Mouse (Mus musculus) cerebellum, postnatal 25 days (tissue): Measurements from ENCODE around the gene Bptf.
"Not testable (repeated sequence)": the region's sequence is repeated elsewhere in the genome, so short reads cannot be mapped to it uniquely, and the experiment has no call there.

Source experiments
- DNase-seq, 2 experiments: peaks; one replicate each; pipeline ENCODE4 v3.0.0; 2021; ENCODE audit warnings: mixed read lengths in 2 of 2

Bptf gene

DNA sequence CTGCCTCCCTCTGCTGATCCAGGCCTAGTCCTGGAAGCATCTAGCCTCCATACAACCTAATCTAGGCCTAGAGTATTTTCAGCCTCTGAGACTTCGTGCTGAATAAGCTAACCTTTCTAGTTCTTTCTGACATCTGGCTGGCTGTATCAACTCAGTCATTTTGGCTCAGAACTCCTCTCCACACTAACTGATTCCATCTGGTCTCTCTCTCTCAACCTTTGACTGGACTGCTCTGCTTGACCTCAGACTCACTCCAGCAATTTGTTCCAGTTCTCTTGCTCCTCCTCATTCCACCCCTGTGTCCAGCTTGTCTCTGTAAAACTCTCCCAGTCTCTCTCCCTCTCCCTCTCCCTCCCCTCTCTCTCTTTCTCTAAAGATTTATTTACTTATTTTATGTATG, 115.0 kb downstream of the Bptf start:
- DNase-seq: no peak

DNA sequence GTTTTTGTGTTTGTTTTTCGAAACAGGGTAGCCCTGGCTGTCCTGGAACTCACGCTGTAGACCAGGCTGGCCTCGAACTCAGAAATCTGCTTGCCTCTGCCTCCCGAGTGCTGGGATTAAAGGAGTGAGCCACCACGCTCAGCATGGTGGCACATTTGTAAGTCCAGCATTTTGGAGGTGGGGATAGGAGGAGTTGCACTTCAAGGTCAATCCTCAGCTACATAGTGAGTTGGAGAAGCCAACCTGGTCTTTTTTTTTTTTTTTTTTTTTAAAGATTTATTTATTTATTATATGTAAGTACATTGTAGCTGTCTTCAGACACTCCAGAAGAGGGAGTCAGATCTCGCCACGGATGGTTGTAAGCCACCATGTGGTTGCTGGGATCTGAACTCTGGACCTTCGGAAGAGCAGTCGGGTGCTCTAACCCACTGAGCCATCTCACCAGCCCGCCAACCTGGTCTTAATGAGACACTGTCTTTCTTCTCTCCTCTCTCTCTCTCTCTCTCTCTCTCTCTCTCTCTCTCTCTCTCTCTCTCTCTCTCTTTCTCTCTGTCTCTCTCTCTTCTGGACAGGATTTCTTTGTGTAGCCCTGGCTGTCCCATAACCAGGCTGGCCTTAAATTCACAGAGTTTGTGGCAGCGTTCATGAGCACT, 116.3 kb downstream of the Bptf start:
- DNase-seq: not testable (repeated sequence)

DNA sequence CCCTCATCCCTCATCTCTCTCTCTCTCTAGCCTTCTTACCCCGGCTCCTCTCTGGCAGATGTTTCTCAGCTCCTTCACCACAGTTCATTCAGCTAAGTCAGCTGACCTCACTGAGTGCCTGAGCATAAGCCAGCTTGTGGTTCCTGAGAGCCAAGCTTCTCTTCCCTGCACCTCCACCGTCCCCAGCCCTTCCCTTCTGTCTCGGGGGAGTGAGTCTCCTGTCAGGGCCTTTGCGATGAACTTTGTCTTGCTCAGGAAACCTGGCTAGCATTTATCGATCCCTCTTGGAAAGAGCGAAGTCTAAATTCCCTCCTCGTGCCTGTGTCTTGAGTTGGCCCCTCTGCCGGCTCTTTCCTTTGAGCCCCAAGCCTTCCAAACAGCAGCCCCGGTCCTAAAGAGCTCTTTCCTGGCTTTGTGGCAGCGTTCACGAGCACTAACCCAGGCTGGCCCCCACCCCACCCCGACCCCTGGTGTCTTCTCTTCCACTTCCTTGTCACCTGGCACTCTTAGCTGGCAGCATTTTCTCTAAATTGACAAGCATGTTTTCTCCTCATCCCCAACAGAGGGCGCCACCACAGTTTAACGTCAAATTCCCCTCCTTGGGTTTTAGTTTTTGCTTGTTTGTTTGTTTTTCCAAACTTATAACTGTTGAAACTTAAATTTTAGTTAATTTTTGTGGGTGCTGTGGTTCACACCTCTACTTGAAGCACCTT, 117.2 kb downstream of the Bptf start:
- DNase-seq: no peak

DNA sequence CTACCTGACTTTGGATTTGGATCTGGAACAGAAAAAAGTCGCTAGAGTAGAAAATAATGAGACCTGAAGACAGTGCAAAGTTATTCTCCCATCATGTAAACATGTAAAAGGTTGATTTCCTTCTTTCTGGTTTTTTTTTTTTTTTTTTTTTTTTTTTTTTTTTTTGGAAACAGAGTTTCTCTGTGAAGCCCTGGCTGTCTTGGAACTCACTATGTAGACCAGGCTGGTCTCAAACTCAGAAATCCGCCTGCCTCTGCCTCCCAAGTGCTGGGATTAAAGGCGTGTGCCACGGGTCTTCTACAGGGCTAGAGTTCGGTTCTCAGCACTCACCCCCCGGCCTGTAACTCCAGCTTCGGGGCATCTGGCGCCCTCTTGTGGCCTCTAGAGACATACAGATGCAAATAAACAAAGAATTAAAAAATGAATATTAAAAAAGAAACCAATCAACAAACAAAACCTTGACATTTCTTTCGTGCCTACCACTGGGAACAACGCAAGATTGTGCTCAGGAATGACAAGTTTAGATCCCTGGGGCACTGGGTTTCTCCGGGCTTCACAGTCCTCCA, 117.8 kb downstream of the Bptf start:
- DNase-seq: no peak

DNA sequence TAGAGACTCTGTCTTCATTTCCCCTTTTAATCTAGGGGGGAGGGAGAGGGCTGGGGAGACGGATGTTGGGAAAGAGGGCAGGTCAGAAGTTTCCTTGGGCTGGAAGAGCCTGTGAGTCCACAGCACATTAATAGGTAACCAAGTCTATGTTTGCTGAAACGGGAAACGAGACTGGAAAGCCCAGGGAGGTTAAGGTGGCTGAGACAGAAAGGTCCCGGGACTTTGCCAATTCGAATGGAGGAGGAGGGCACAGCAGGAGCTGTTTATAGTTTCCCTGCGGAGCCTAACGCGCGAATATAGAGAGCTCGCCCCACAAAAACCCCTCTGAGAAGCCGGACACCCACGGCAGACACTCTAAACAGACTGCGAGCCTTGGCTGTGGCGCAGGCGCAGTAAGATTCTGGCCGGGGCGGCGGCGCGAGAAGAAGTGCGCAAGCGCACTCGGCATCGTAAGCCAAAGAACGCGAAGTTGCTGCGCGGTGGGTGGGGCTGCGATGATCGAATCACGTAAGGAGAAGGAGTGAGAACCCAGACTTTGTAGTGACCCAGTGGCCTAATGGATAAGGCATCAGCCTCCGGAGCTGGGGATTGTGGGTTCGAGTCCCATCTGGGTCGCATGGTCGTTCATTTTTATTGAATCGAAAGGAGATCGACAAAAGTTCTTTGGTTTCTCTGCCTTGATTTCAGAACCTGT, 119.5 kb downstream of the Bptf start:
- peak; percentile 99 to 100 for DNase-seq

DNA sequence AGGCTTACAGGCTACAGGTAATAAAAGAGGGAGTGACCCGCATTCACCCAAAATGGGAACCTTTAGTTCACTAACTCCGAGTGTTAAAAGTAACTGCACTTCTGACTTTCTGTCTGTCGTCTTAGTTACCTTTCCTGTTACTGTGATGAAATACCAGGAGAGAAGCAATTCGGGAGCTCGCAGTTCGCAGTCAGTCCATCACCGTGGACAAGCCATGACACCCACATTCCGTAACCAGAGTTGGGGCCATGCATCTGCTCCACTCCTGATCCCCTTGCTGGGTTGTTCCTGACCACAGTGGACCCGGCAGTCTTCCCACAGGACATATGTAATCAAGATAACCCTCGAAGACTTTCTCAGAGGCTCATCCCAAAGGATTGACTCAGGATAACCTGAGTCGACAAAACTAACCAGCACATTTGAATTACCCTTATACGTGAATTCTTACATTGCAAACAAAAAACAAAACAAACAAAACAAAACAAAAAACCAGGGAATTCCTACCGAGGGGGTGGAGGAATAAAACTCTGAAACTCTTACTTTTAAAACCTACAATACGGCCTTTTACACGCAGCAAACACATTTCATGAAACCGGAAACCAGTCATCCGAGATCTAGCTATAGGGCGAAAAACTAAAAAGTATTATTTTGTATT, 120.1 kb downstream of the Bptf start:
- DNase-seq: peak in 1 of 2 experiments; percentile 27

DNA sequence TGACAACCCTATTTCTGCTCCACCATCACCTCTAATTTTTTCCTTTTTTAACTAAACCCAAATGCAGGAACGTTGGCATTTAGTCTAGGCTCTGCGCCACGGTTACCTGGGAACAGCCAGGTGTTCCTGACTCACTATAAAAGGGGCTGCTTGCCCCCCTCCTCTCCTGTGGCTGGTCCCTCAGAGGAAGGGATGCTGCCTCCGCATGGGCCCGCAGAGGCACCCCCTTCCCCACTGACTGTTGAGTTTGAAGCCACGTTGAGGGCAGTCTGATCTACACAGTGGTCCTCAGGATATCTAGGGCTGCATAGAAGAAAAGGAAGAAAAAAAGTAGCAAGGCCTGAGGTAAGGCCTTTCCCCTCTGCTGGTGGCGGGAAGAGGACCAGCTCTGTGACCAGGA, 120.8 kb downstream of the Bptf start:
- no peak for DNase-seq

DNA sequence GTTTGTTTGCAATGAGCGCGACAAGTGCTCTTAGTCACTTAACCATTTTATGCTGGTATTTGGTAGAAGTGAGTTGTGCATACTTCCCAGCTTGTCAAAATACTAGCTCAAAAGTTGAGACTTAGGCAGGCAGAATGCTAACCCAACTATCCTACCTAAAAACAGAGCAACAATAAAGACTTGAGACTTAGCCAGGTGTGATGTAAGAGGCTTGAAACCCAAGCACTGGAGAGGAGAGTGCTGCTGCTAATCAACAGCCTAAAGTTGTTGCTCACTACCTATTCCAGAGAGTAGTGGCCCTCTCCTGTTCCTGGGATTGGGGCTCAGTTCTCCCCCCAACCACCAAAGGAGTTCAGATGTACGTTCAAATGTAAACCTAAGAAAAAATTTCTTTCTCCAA, 121.5 kb downstream of the Bptf start:
- DNase-seq: no peak

DNA sequence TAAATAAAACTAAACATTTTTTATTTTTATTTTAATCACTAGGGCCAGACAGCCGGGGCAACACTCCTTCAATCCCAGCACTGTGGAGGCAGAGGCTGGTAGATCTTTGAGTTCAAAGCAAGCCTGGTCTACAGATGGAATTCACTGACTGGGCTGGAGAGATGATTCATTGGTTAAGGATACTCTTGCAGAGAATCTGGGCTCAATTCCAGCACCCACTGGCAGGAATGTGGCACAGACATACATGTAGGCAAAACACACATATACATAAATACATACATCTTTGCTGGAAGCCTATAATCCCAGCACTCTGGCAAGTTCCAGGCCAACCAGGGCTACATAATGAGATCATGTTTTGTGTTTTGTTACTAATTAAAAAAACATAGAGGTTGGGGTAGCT, 126.4 kb downstream of the Bptf start:
- DNase-seq: peak in 1 of 2 experiments; percentile 51

DNA sequence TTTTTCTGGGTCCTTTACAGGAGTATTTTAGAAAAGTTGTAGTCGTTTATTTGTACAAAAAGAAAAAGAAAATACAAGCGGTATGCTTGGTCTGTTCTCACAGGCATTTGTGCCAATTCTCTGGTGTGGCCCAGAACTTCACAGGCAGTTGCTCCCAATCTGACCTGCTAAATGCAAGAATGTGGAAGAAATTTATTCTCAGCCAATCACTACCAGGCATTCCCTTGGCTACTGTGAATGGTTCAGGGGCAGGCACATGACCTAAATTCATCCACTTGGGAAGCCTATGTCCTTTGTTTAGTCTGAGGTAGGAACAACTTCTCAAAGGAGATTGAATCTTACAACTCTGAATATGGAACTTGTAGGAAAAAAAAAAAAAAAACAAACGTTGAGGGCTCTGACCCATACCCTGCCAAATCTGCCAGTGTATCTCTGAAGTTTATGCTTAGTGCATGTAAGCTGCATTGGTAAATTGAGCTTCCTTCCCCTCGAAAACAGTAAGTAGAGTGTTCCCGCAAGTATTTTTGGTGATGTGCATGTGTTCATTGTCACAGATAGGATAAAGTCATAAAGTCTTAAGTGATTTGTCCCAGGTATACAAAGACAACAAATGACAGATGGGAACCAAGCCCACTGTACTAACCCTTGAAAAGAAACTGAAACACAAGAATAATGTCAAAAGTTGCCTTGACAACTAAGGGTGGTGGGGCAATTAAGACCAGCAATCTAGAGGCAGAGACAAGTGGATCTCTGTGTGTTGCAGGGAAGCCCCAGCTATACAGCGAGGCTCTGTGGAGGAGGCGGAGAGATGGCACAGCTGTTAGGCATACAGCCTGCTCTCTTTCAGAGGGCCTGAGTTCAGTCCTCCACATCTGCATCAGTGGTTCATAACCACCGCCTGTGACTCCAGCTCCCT, 129.9 kb downstream of the Bptf start:
- DNase-seq: no peak

DNA sequence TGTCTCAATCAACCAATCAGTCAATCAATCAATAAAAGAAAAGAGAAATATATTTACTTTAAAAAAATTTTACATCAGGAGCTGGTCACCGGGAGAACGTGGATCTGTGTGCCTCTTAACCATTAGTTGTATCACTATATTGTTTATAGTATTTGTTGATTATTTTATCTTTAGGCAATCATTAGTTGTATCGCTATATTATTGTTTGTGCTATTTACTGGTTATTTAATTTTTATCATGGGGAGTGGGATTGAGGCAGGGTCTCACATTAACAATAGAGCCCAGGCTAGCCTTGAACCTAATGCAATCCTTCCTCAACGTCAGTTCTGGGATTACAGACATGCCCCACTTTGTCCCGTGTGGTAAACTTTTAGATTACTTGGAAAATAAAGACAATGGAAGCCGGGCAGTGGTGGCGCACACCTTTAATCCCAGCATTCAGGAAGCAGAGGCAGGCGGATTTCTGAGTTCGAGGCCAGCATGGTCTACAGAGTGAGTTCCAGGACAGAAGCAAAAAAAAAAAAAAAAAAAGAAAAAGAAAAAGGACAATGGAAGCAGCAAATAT, 131.9 kb downstream of the Bptf start:
- DNase-seq: no peak

DNA sequence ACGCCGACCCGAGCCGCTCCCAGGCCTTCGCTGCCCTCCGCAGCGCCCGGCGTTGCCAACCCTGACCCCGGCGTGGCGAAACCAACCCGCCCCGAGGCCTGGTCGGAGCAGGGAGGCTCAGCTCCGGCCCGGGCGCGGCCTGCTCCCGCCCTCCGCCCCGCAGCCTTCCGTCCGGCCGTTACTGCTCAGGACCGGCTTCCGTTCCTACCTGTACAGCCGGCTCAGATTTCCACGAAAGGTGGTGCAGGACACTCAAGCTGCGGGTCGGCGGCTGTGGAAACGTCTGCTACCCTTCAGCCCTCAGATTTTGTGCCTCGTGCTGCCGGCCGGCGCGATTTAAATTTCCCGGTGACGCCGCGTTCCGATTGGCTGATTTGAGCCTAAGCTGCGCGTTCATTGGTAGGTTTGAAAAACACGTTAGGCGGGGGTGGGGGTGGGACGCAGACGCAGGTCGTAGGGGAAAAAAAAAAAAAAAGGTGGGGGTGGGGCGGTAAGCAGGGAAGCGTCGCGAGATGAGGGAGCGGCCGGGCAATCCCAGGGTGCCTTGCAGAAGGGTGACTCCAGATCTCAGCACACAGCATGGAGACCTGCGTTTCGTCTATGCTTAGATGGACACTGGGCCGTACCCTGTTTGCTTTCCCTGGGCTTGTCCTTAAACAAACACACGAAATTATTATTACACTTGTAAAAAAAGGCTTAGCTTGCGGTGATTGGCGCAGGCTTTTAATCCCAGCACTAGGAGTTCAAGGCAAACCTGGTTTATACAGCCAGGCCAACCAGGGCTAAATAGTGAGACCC, 132.6 kb downstream of the Bptf start, which contains the start of gene Kpna2:
Kpna2 (minus strand) TSS at position 391 of the 798 bp plus-strand sequence.
- peak; percentile 91 to 93 for DNase-seq

DNA sequence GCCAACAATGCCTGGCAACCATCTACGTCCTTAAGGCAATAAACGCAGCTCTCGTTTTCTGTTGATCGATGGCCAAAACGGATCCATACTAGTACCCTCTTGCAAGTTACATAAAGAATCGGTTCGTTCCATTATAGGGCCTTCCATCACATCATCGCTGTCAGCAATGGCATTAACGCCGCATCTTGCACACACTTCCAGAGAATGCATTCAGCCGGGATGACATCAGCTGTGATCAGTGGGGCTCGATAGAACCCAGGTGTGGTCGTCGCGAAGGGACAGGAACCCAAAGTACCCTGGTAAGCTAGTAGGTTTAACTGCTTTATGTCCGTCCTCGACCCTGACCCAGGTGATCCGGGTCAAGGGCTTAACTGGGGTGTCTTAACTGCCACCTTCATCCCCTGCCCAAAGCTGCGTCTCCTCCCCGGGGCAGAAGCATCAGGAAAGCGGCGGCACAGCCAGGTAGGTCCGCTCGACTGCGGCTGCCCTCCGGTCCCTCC, 133.2 kb downstream of the Bptf start:
- peak in 1 of 2 experiments; percentile 34 for DNase-seq

DNA sequence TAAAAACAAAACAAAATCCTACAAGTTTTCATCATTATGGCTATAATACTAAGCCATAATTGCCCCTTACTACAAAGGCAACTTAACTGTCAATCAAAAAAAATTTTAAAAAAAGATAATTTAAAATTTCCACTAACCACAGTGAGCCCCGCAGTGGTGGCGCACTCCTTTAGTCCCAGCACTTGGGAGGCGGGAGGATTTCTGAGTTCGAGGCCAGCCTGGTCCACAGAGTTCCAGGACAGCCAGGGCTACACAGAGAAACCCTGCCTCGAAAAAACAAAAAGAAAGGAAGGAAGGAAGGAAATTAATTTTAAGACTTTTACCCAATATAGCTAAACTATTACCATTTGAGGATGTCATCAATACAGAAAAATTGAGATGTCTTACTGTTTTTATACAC, 134.0 kb downstream of the Bptf start:
- DNase-seq: no peak

DNA sequence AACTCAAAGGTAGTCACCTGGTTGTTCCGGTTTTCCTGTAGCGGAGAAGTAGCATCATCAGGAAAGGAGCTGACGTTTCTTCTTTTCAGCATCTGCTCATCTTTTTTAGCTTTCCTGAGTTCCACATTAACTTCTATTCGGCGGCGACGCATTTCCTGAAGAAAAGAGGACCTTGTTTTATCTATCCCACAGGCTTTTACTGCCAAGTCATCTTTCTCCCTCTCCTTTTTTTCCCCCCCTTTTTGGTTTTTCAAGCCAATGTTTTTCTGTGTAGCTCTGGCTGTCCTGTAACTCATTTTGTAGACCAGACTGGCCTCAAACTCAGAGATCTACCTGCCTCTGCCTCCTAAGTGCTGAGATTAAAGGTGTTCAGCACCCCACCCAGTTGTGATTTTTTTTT, 135.4 kb downstream of the Bptf start:
- not testable (repeated sequence) for DNase-seq

DNA sequence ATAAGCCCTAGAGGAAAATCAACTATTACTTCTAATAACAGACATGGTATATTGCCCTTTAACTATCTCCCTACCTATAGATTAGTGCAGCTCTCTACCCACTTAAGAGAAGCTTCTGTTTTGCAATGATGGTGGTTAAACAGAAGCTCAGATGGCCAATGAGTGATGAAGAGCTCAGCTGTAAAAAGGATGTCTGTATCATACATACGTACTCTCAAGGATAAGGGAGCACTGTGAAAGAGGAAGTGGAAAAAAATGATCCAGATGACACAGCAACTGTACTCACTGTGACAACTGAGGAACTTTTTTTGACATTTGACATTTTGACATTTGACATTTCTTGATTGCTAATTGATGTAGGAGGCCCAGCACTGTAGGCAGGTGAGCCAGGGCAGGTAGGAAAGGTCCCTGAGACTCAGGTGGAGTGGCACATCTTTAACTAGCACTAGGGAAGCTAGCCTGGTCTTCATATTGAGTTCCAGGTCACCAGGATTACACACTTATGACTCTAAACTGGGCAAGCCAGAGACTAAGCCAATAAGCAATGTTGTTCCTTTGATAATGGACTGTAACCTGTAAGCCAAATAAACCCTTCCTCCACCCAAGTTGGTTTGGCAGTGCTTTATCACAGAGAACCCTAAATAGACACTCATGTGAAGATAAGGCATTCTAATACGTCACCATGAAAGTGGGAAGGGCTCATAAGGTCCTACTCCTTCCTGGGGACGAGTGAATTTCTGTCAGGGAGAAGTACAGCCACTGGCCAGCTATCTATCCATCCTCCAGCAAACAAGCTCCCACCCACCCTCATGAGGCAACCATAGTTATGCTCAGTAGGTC, 137.5 kb downstream of the Bptf start:
- DNase-seq: no peak

DNA sequence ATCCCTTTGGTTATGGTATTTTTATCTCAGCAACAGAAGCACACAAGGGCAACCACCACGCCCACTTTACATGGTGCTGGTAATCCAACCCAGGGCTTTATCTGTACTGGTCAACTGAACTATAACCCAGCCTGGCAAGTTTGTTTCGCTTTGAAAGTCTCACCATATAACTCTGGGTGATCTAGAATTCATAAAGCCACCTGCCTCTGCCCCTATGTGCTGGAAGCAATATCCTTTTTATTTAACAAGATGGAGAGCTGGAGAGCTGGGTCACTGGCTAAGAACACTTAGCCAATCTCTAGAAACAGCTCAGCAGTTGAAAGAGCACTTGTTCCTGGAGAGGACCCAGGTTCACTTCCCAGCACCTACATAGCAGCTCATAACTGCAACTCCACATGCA, 144.5 kb downstream of the Bptf start:
- DNase-seq: no peak

DNA sequence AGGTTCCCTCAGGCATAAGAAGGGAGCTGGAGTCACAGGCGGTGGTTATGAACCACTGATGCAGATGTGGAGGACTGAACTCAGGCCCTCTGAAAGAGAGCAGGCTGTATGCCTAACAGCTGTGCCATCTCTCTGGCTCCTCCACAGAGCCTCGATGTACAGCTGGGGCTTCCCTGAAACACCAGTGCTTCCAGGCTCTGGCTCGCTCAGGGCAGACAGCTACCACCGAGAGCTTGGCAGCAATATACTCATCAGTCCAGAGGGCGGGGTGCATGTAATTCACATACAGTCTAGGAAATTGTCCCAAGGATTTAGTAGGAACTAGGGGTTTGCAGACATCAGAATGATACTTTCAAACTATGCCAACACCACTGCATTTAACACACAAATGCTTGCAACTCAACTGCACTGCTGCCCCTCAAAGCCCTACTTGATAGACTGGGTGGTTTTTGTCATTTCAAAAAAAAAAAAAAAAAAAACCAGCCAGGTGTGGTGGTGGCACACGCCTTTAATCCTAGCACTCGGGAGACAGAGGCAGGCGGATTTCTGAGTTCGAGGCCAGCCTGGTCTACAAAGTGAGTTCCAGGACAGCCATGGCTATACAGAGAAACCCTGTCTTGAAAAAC, 145.8 kb downstream of the Bptf start:
- DNase-seq: not testable (repeated sequence)
